Mouse (Mus musculus) heart, adult 9 months (tissue): Measurements from ENCODE around the gene Vamp1.

Experiments used
- DNase-seq, 2 experiments: peaks; one replicate each; pipeline ENCODE4 v3.0.0; 2022; ENCODE audit warnings: low spot score in 2 of 2

The Vamp1 gene

GRCm38 (mm10) chr6:125215148-125215954, at the start of gene Vamp1:
Gene Vamp1 (plus strand): TSS chr6:125215551.
- peak; percentile 97 to 98 for DNase-seq

- DNase-seq: peak; percentile 94 to 96
These were observed 49.1 kb upstream of the Vamp1 start, which contains the start of gene Gapdh for GRCm38 (mm10) chr6:125166051-125166751. Gene Gapdh (minus strand): TSS chr6:125166467.

GRCm38 (mm10) chr6:125166861-125167650, 48.3 kb upstream of the Vamp1 start:
- DNase-seq: peak; percentile 79 to 82

- DNase-seq: no peak
These were observed 47.3 kb upstream of the Vamp1 start for GRCm38 (mm10) chr6:125168086-125168485.

GRCm38 (mm10) chr6:125170194-125170593, 45.2 kb upstream of the Vamp1 start:
- DNase-seq: no peak

- no peak for DNase-seq
These were observed 42.9 kb upstream of the Vamp1 start for GRCm38 (mm10) chr6:125172474-125172873.

- no peak for DNase-seq
These were observed 42.1 kb upstream of the Vamp1 start for GRCm38 (mm10) chr6:125173256-125173655.

- no peak for DNase-seq
These were observed 39.9 kb upstream of the Vamp1 start for GRCm38 (mm10) chr6:125175469-125175868.

GRCm38 (mm10) chr6:125179601-125180000, 35.8 kb upstream of the Vamp1 start:
- no peak for DNase-seq

GRCm38 (mm10) chr6:125182133-125182532, 33.2 kb upstream of the Vamp1 start:
- DNase-seq: peak; percentile 37 to 38

GRCm38 (mm10) chr6:125186203-125186602, 29.1 kb upstream of the Vamp1 start:
- DNase-seq: no peak

GRCm38 (mm10) chr6:125190816-125191215, 24.5 kb upstream of the Vamp1 start:
- no peak for DNase-seq

GRCm38 (mm10) chr6:125191332-125192015, 23.9 kb upstream of the Vamp1 start, which contains the start of the genes Ncapd2 and Mrpl51:
Gene Ncapd2 (minus strand): TSS chr6:125191701.
Gene Mrpl51 (plus strand): TSS chr6:125191801.
- DNase-seq: peak; percentile 96

- peak; percentile 87 to 90 for DNase-seq
These were observed 23.2 kb upstream of the Vamp1 start for GRCm38 (mm10) chr6:125192016-125192714.

- no peak for DNase-seq
These were observed 22.5 kb upstream of the Vamp1 start for GRCm38 (mm10) chr6:125192841-125193240.

- DNase-seq: no peak
These were observed 22.0 kb upstream of the Vamp1 start for GRCm38 (mm10) chr6:125193390-125193789.

GRCm38 (mm10) chr6:125195541-125196075, 19.7 kb upstream of the Vamp1 start:
- DNase-seq: no peak

- peak in 1 of 2 experiments; percentile 45 for DNase-seq
These were observed 19.1 kb upstream of the Vamp1 start for GRCm38 (mm10) chr6:125196301-125196700.

GRCm38 (mm10) chr6:125197166-125197565, 18.2 kb upstream of the Vamp1 start:
- DNase-seq: no peak

- DNase-seq: no peak
These were observed 4.9 kb upstream of the Vamp1 start for GRCm38 (mm10) chr6:125210436-125210835.
